Mouse (Mus musculus): ENCODE results near the gene Shank2. TPM values are rescaled to one million over a fixed set of nuclear protein-coding genes. Genes with fewer than 3 reads are reported as not detected.

Shank2 gene
- polyA plus RNA-seq, 1 experiment = 2.4 TPM

GRCm38 (mm10) chr7:144052076-144052475 lies 50.3 kb downstream of the Shank2 start:
- WGBS = 3% methylated on average over 12 of the region's 12 CpGs
- Histone ChIP-seq H3K27me3 (ENCODE audit: control insufficient read depth, insufficient read depth, low read length) (no peaks in the 10 kb centered on the region), H3K27ac (ENCODE audit: insufficient read depth, low read depth, low read length) (peak overlapping the region; percentile 45), H3K4me1 (ENCODE audit: control insufficient read depth, insufficient read depth, insufficient read length, low read length) (peaks cover 27% of the 10 kb centered on the region; the same call in 1 of the 2 replicates), H3K4me3 (ENCODE audit: low read depth, low read length) (no peak overlapping the region), H3K36me3 (ENCODE audit: control insufficient read depth, insufficient read depth, low read length) (no peaks in the 10 kb centered on the region)
- TF ChIP-seq CTCF (IDR thresholded peaks at IDR 0.05; ENCODE audit: extremely low read depth, insufficient read length, insufficient replicate concordance, low read depth, low read length) (peak; percentile 54; the same call in 1 of the 2 replicates), POLR2A (IDR thresholded peaks at IDR 0.05; ENCODE audit: low read depth, low read length) (no peak)

- peaks cover 4% of the 10 kb centered on the region; the same call in 1 of the 2 replicates for H3K36me3 ChIP-seq (ENCODE audit: control insufficient read depth, insufficient read depth, low read length)
- no peaks in the 10 kb centered on the region for H3K27me3 ChIP-seq (ENCODE audit: control insufficient read depth, insufficient read depth, low read length)
- H3K27ac ChIP-seq (ENCODE audit: insufficient read depth, low read depth, low read length) = peak overlapping the region; percentile 67
- WGBS = 49% methylated on average over 6 of the region's 6 CpGs
- no peak overlapping the region for H3K4me3 ChIP-seq (ENCODE audit: low read depth, low read length)
- H3K4me1 ChIP-seq (ENCODE audit: control insufficient read depth, insufficient read depth, insufficient read length, low read length) = peaks cover 27% of the 10 kb centered on the region; the same call in 1 of the 2 replicates
- TF ChIP-seq CTCF (IDR thresholded peaks at IDR 0.05; ENCODE audit: extremely low read depth, insufficient read length, insufficient replicate concordance, low read depth, low read length) (no peak), POLR2A (IDR thresholded peaks at IDR 0.05; ENCODE audit: low read depth, low read length) (no peak)
These were observed 53.5 kb downstream of the Shank2 start for GRCm38 (mm10) chr7:144055188-144055587.

- TF ChIP-seq POLR2A (IDR thresholded peaks at IDR 0.05; ENCODE audit: low read depth, low read length) (no peak), CTCF (IDR thresholded peaks at IDR 0.05; ENCODE audit: extremely low read depth, insufficient read length, insufficient replicate concordance, low read depth, low read length) (peak; percentile 77; the same call in 1 of the 2 replicates)
- peaks cover 27% of the 10 kb centered on the region; the same call in 1 of the 2 replicates for H3K4me1 ChIP-seq (ENCODE audit: control insufficient read depth, insufficient read depth, insufficient read length, low read length)
- H3K4me3 ChIP-seq (ENCODE audit: low read depth, low read length) = no peak overlapping the region
- H3K36me3 ChIP-seq (ENCODE audit: control insufficient read depth, insufficient read depth, low read length) = peaks cover 4% of the 10 kb centered on the region; the same call in 1 of the 2 replicates
- WGBS = 24% methylated on average over 7 of the region's 7 CpGs
- H3K27ac ChIP-seq (ENCODE audit: insufficient read depth, low read depth, low read length) = peak overlapping the region; percentile 67
- H3K27me3 ChIP-seq (ENCODE audit: control insufficient read depth, insufficient read depth, low read length) = no peaks in the 10 kb centered on the region
These were observed 54.2 kb downstream of the Shank2 start for GRCm38 (mm10) chr7:144055702-144056531.

GRCm38 (mm10) chr7:144070162-144070949 lies 68.6 kb downstream of the Shank2 start:
- 0 out of 2 replicates have a peak, but pooled peaks cover 3% of the 10 kb centered on the region for H3K4me1 ChIP-seq (ENCODE audit: control insufficient read depth, insufficient read depth, insufficient read length, low read length)
- H3K27ac ChIP-seq (ENCODE audit: insufficient read depth, low read depth, low read length) = no peak overlapping the region
- H3K4me3 ChIP-seq (ENCODE audit: low read depth, low read length) = no peak overlapping the region
- WGBS = 45% methylated on average over 7 of the region's 7 CpGs
- no peak for TF ChIP-seq CTCF (IDR thresholded peaks at IDR 0.05; ENCODE audit: extremely low read depth, insufficient read length, insufficient replicate concordance, low read depth, low read length)
- TF ChIP-seq POLR2A (IDR thresholded peaks at IDR 0.05; ENCODE audit: low read depth, low read length) = no peak
- no peaks in the 10 kb centered on the region for H3K27me3 ChIP-seq (ENCODE audit: control insufficient read depth, insufficient read depth, low read length)
- H3K36me3 ChIP-seq (ENCODE audit: control insufficient read depth, insufficient read depth, low read length) = peaks cover 8% of the 10 kb centered on the region; the same call in 1 of the 2 replicates

- Histone ChIP-seq H3K4me3 (ENCODE audit: low read depth, low read length) (no peak overlapping the region), H3K27me3 (ENCODE audit: control insufficient read depth, insufficient read depth, low read length) (no peaks in the 10 kb centered on the region), H3K4me1 (ENCODE audit: control insufficient read depth, insufficient read depth, insufficient read length, low read length) (0 out of 2 replicates have a peak, but pooled peaks cover 3% of the 10 kb centered on the region), H3K27ac (ENCODE audit: insufficient read depth, low read depth, low read length) (no peak overlapping the region), H3K36me3 (ENCODE audit: control insufficient read depth, insufficient read depth, low read length) (peaks cover 8% of the 10 kb centered on the region; the same call in 1 of the 2 replicates)
- 45% methylated on average over 1 of the region's 1 CpGs for WGBS
- TF ChIP-seq CTCF (IDR thresholded peaks at IDR 0.05; ENCODE audit: extremely low read depth, insufficient read length, insufficient replicate concordance, low read depth, low read length) (peak; percentile 39; the same call in 1 of the 2 replicates), POLR2A (IDR thresholded peaks at IDR 0.05; ENCODE audit: low read depth, low read length) (no peak)
These were observed 70.5 kb downstream of the Shank2 start for GRCm38 (mm10) chr7:144072219-144072618.

GRCm38 (mm10) chr7:144072856-144073255 lies 71.1 kb downstream of the Shank2 start:
- no peak overlapping the region for H3K4me3 ChIP-seq (ENCODE audit: low read depth, low read length)
- H3K36me3 ChIP-seq (ENCODE audit: control insufficient read depth, insufficient read depth, low read length) = peaks cover 8% of the 10 kb centered on the region; the same call in 1 of the 2 replicates
- no peaks in the 10 kb centered on the region for H3K27me3 ChIP-seq (ENCODE audit: control insufficient read depth, insufficient read depth, low read length)
- H3K27ac ChIP-seq (ENCODE audit: insufficient read depth, low read depth, low read length) = no peak overlapping the region
- H3K4me1 ChIP-seq (ENCODE audit: control insufficient read depth, insufficient read depth, insufficient read length, low read length) = 0 out of 2 replicates have a peak, but pooled peaks cover 3% of the 10 kb centered on the region
- TF ChIP-seq CTCF (IDR thresholded peaks at IDR 0.05; ENCODE audit: extremely low read depth, insufficient read length, insufficient replicate concordance, low read depth, low read length) = no peak
- TF ChIP-seq POLR2A (IDR thresholded peaks at IDR 0.05; ENCODE audit: low read depth, low read length) = no peak
- WGBS = 96% methylated on average over 2 of the region's 2 CpGs

Measured in small intestine, adult 2 months (tissue).